Mouse (Mus musculus) liver (tissue): ENCODE measurements around the gene Olfr1402.
A peak's percentile ranks its signal among the peaks of the same experiment; 100 is the strongest.

ENCODE experiments used
- DNase-seq: peaks from one replicate; pipeline ENCODE4 v3.0.0-alpha.2; 2020; ENCODE audit warnings: mixed read lengths

Olfr1402 gene

GRCm38 (mm10) chr3:97421920-97422319 lies at the start of gene Olfr1402:
Olfr1402 (minus strand) TSS chr3:97422020.
- no peak for DNase-seq

GRCm38 (mm10) chr3:97455286-97455685 lies 33.5 kb upstream of the Olfr1402 start:
- no peak for DNase-seq

- no peak for DNase-seq
Measured at GRCm38 (mm10) chr3:97438619-97439018, 16.8 kb upstream of the Olfr1402 start.

GRCm38 (mm10) chr3:97394289-97394688 lies 27.5 kb downstream of the Olfr1402 start:
- peak; percentile 29 for DNase-seq

- DNase-seq: no peak
Measured at GRCm38 (mm10) chr3:97393079-97393478, 28.7 kb downstream of the Olfr1402 start.

- no peak for DNase-seq
Measured at GRCm38 (mm10) chr3:97370382-97370781, 51.4 kb downstream of the Olfr1402 start.

GRCm38 (mm10) chr3:97363418-97364098 lies 58.3 kb downstream of the Olfr1402 start:
- no peak for DNase-seq

- no peak for DNase-seq
Measured at GRCm38 (mm10) chr3:97358448-97358847, 63.4 kb downstream of the Olfr1402 start.
